ENCODE assay signal across 20 mouse cellular contexts in genomic region chr13:110562499-110562898, GRCm38 (mm10).
DNase-seq lines count a peak whose midpoint lies in the region; ATAC-seq and TF ChIP-seq lines count a peak whose summit lies in the region.
"Had no signal": no experiment of that assay in that cellular context is flagged by ENCODE, and none has a peak within 500 bp of the region (broad histone marks: within the 10 kb centered on the region; RNA-seq: fewer than 3 reads in every experiment).

No protein-coding gene starts in this region.

- H3K4me2 ChIP-seq in heart, postnatal 0 days (ENCODE audit: low read depth, low read length): no peak overlapping the region
- H3K4me2 ChIP-seq in lung, embryonic 16.5 days (ENCODE audit: low read depth, low read length): no peak overlapping the region
- no peak overlapping the region for H3K4me2 ChIP-seq in stomach, embryonic 16.5 days (ENCODE audit: low read depth, low read length)
- H3K4me2 ChIP-seq: hindbrain, embryonic 15.5 days; liver, embryonic 12.5 days; neural tube, embryonic 13.5 days had no signal

- H3K9me3 ChIP-seq in heart, postnatal 0 days (replicated peaks; ENCODE audit: control insufficient read depth, low read length): no peaks in the 10 kb centered on the region
- no peaks in the 10 kb centered on the region for H3K9me3 ChIP-seq in lung, embryonic 16.5 days (ENCODE audit: control insufficient read depth, low read length)
- no peaks in the 10 kb centered on the region for H3K9me3 ChIP-seq in stomach, embryonic 16.5 days (replicated peaks; ENCODE audit: control insufficient read depth, low read length)
- H3K9me3 ChIP-seq: hindbrain, embryonic 15.5 days; liver, embryonic 12.5 days; midbrain, embryonic 10.5 days; neural tube, embryonic 13.5 days had no signal

- no peaks in the 10 kb centered on the region for H3K36me3 ChIP-seq in heart, postnatal 0 days (replicated peaks; ENCODE audit: control insufficient read depth, insufficient read depth, low read length)
- no peaks in the 10 kb centered on the region for H3K36me3 ChIP-seq in lung, embryonic 16.5 days (ENCODE audit: control insufficient read depth, insufficient read depth, low read length)
- no peaks in the 10 kb centered on the region for H3K36me3 ChIP-seq in stomach, embryonic 16.5 days (ENCODE audit: control insufficient read depth, insufficient read depth, low read length)
- H3K36me3 ChIP-seq: hindbrain, embryonic 15.5 days; liver, embryonic 12.5 days; midbrain, embryonic 10.5 days; neural tube, embryonic 13.5 days had no signal

- WGBS in heart, postnatal 0 days: 45% methylated on average over 3 of the region's 3 CpGs
- 60% methylated on average over 3 of the region's 3 CpGs for WGBS in lung, embryonic 16.5 days
- 42% methylated on average over 3 of the region's 3 CpGs for WGBS in stomach, embryonic 16.5 days

- ATAC-seq in heart, postnatal 0 days (ENCODE audit: insufficient read depth, low read depth): no peak
- no peak for ATAC-seq in lung, embryonic 16.5 days (ENCODE audit: low read depth)
- ATAC-seq in stomach, embryonic 16.5 days (ENCODE audit: insufficient read depth, low FRiP score): no peak
- ATAC-seq: activated CD4-positive, CD25-positive, alpha-beta regulatory T cell, adult 4 months; forebrain, embryonic 14.5 days; Patski had no signal

- TF ChIP-seq CTCF in heart, postnatal 0 days (IDR thresholded peaks at IDR 0.05; ENCODE audit: low read depth): no peak

- peak; percentile 73 for DNase-seq in heart, adult 11 months
- DNase-seq in heart, adult 8-10 months (ENCODE audit: low spot score): no peak
- no peak for DNase-seq in heart, postnatal 0 days (ENCODE audit: low spot score)
- no peak for DNase-seq in heart, postnatal 4 days
- no peak for DNase-seq in lung, postnatal 36 days
- no peak for DNase-seq in right cerebral cortex, postnatal 4 days
- DNase-seq: adrenal gland, postnatal 25 days; cerebellum, adult 2 months; right cerebral cortex, postnatal 14 days; thymus, adult 2 months had no signal

- no peak overlapping the region for H3K4me3 ChIP-seq in heart, postnatal 0 days (ENCODE audit: low read depth, low read length)
- H3K4me3 ChIP-seq in lung, embryonic 16.5 days (ENCODE audit: low read length): no peak overlapping the region
- H3K4me3 ChIP-seq in stomach, embryonic 16.5 days (replicated peaks; ENCODE audit: low read length): no peak overlapping the region
- H3K4me3 ChIP-seq: erythroblast, embryonic 14.5 days; hindbrain, embryonic 15.5 days; liver, embryonic 12.5 days; midbrain, embryonic 10.5 days; neural tube, embryonic 13.5 days had no signal

- no peaks in the 10 kb centered on the region for H3K27me3 ChIP-seq in heart, postnatal 0 days (ENCODE audit: control insufficient read depth, insufficient read depth, low read length)
- H3K27me3 ChIP-seq in lung, embryonic 16.5 days (ENCODE audit: control insufficient read depth, insufficient read depth, low read depth, low read length): no peaks in the 10 kb centered on the region
- H3K27me3 ChIP-seq in stomach, embryonic 16.5 days (ENCODE audit: control insufficient read depth, insufficient read depth, low read length): no peaks in the 10 kb centered on the region
- H3K27me3 ChIP-seq: hindbrain, embryonic 15.5 days; liver, embryonic 12.5 days; neural tube, embryonic 13.5 days; Patski had no signal

- peak overlapping the region; percentile 61 for H3K27ac ChIP-seq in heart, postnatal 0 days (ENCODE audit: low read depth)
- peak overlapping the region; percentile 78 for H3K27ac ChIP-seq in lung, embryonic 16.5 days (ENCODE audit: low read length)
- peak overlapping the region; percentile 70 for H3K27ac ChIP-seq in stomach, embryonic 16.5 days (ENCODE audit: low read length)
- H3K27ac ChIP-seq: hindbrain, embryonic 15.5 days; liver, embryonic 12.5 days; midbrain, embryonic 10.5 days; neural tube, embryonic 13.5 days had no signal

- TF ChIP-seq EP300 in heart, postnatal 0 days (IDR thresholded peaks at IDR 0.05; ENCODE audit: low read depth): no peak

- no peak overlapping the region for H3K9ac ChIP-seq in heart, postnatal 0 days (replicated peaks; ENCODE audit: low read depth, low read length)
- H3K9ac ChIP-seq in lung, embryonic 16.5 days (ENCODE audit: low read length): no peak overlapping the region
- H3K9ac ChIP-seq in stomach, embryonic 16.5 days (ENCODE audit: low read length): no peak overlapping the region
- H3K9ac ChIP-seq: hindbrain, embryonic 15.5 days; liver, embryonic 12.5 days; neural tube, embryonic 13.5 days had no signal

- H3K4me1 ChIP-seq in heart, postnatal 0 days (ENCODE audit: control insufficient read depth, insufficient read depth): peaks cover 8% of the 10 kb centered on the region
- H3K4me1 ChIP-seq in lung, embryonic 16.5 days (replicated peaks; ENCODE audit: control insufficient read depth, insufficient read depth, low read length): peaks cover 6% of the 10 kb centered on the region; the same call in 1 of the 2 replicates
- H3K4me1 ChIP-seq in stomach, embryonic 16.5 days (ENCODE audit: control insufficient read depth, insufficient read depth, low read length): peaks cover 9% of the 10 kb centered on the region
